Mouse (Mus musculus) midbrain, postnatal 0 days (tissue): Measurements from ENCODE around the gene Ssbp3. TPM values are rescaled to one million over a fixed set of nuclear protein-coding genes. Genes with fewer than 3 reads are reported as not detected.

Experiments
- ATAC-seq: fragments of 200-750 bp; cut with Nextera tagmentation; 2 replicates; pipeline ENCODE4 v1.8.0; 2017; ENCODE audit warnings: moderate number of reproducible peaks, mild to moderate bottlenecking, moderate TSS enrichment, moderate library complexity; ENCODE audit not compliant: low FRiP score
- DNase-seq: peaks from one replicate; pipeline ENCODE4 v3.0.0-alpha.2; 2015; ENCODE audit warnings: low spot score
- H3K27ac ChIP-seq: fragments of 300-500 bp; sonication (generic); 2 replicates; pipeline ENCODE4 v1.5.1; 2014; ENCODE audit warnings: low read depth, mild to moderate bottlenecking, low read length, mixed read lengths
- H3K27me3 ChIP-seq: fragments of 300-500 bp; sonication (generic); 2 replicates; pipeline ENCODE4 v1.6.1; 2014; ENCODE audit warnings: low read length, control low read depth, mixed read lengths; ENCODE audit not compliant: insufficient read depth
- H3K36me3 ChIP-seq: fragments of 300-500 bp; sonication (generic); 2 replicates; pipeline ENCODE4 v1.6.1; 2014; ENCODE audit warnings: low read length, control low read depth, mixed read lengths; ENCODE audit not compliant: insufficient read depth
- H3K4me1 ChIP-seq: fragments of 300-500 bp; sonication (generic); 2 replicates; pipeline ENCODE4 v1.6.1; 2014; ENCODE audit warnings: mild to moderate bottlenecking, control low read depth, antibody characterized with exemption, low read length, mixed read lengths; ENCODE audit not compliant: insufficient read depth
- H3K4me2 ChIP-seq: fragments of 300-500 bp; sonication (generic); 2 replicates; pipeline ENCODE4 v1.6.1; 2014; ENCODE audit warnings: low read depth, mild to moderate bottlenecking, low read length, mixed read lengths; ENCODE audit not compliant: poor library complexity, severe bottlenecking
- H3K4me3 ChIP-seq: fragments of 300-500 bp; sonication (generic); 2 replicates; pipeline ENCODE4 v1.5.1; 2014; ENCODE audit warnings: low read depth, mild to moderate bottlenecking, low read length, moderate library complexity
- H3K9ac ChIP-seq: fragments of 300-500 bp; sonication (generic); replicated peaks from 2 replicates; pipeline ENCODE4 v1.6.1; 2014; ENCODE audit warnings: mild to moderate bottlenecking, low read length, moderate library complexity, mixed read lengths; ENCODE audit not compliant: poor library complexity, severe bottlenecking
- H3K9me3 ChIP-seq: fragments of 300-500 bp; sonication (generic); 2 replicates; pipeline ENCODE4 v1.6.1; 2016; ENCODE audit warnings: low read length, control low read depth
- CTCF ChIP-seq: IDR thresholded peaks from 2 replicates; pipeline ENCODE4 v1.5.1; 2016; ENCODE audit warnings: antibody characterized with exemption, mild to moderate bottlenecking
- WGBS: fragments of 180-500 bp; shearing (Covaris S2); extraction: QIAGEN DNeasy Blood & Tissue Kit; methylation state at CpG from one replicate; pipeline ENCODE4 v1.1.7; 2014; 5-methylcytosine and 5-hydroxymethylcytosine counted together
- polyA plus RNA-seq: library from polyadenylated mRNA; unstranded; fragments of >200 nt; fragmentation: Nextera tagmentation; extraction: Ambion mirVana; gene quantifications from 2 replicates; pipeline ENCODE4 v1.2.1, GENCODE M21; 2015
- total RNA-seq: library from RNA; depleted of rRNA; stranded (reverse); fragments of >200 nt; gene quantifications from 2 replicates; pipeline ENCODE4 v1.2.3, GENCODE M21; 2014

Ssbp3 gene
- total and polyA plus RNA-seq, 2 experiments from 2014 or later = 126 to 172 TPM

DNA sequence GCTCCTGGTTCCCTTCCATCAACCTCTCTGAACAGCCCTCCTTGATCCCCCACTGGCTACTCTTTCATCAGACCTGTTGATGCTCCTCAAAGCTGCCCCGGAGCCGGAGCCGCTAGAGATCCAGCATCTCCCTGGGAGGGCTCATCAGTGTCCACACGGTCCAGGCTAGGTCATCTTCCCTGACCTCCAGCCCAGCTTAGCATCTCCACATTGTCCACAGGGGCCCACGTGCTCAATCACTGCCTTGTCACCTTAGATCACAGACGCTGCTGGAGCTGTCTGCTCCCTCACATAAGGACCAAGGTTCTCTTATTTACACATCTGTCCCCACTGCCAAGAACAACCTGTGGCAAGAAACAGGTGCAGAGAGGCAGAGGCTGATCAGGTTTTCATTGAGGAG, 9.8 kb upstream of the Ssbp3 start:
- peaks cover 10% of the 10 kb centered on the region for H3K4me1 ChIP-seq
- H3K4me2 ChIP-seq = no peak overlapping the region
- H3K9me3 ChIP-seq = no peaks in the 10 kb centered on the region
- WGBS = 23% methylated on average over 6 of the region's 6 CpGs
- H3K27me3 ChIP-seq = no peaks in the 10 kb centered on the region
- no peaks in the 10 kb centered on the region for H3K36me3 ChIP-seq
- H3K27ac ChIP-seq = no peak overlapping the region
- no peak for TF ChIP-seq CTCF
- ATAC-seq (no peak), DNase-seq (no peak)
- no peak overlapping the region for H3K9ac ChIP-seq
- no peak overlapping the region for H3K4me3 ChIP-seq

DNA sequence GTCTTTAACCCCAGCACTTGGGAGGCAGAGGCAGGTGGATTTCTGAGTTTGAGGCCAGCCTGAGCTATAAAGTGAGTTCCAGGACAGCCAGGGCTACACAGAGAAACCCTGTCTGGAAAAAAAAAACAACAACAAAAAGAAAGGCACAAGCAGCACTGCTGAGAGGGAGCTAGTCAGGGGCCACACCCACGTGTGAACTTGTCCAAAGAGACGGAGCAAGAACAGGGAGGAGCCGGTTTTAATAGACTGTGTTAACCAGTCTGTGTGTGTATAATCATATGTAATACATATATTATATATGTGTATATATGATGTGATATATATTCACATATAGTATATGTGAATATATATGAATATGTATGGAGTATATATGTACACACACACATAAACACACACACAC, 8.9 kb upstream of the Ssbp3 start:
- Histone ChIP-seq H3K27ac (no peak overlapping the region), H3K9ac (no peak overlapping the region), H3K4me3 (no peak overlapping the region), H3K4me2 (no peak overlapping the region), H3K9me3 (no peaks in the 10 kb centered on the region), H3K27me3 (no peaks in the 10 kb centered on the region), H3K36me3 (no peaks in the 10 kb centered on the region), H3K4me1 (peaks cover 10% of the 10 kb centered on the region)
- DNase-seq (no peak), ATAC-seq (no peak)
- no peak for TF ChIP-seq CTCF
- 88% methylated on average over 3 of the region's 3 CpGs for WGBS

DNA sequence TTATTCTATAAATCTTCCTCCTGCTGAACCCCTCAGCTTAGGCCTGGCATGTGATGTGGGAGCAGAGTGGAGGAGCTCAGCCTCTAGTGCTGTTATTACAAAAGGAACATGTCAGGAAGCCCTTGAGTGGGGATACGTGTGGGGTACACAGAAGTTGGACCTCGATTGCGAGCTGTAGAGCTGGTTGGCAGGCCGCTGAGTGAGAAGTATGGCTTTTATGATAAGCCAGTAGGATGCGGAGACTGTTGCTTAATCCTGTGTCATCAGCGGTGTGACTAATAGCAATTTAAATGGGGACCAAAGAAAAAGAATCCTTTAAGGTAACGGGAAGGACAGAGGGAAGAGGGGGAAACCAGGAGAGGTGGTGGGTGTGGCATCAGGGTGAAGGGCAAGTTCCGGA, 8.3 kb upstream of the Ssbp3 start:
- no peak overlapping the region for H3K4me2 ChIP-seq
- WGBS = 48% methylated on average over 8 of the region's 8 CpGs
- ATAC-seq (no peak), DNase-seq (no peak)
- H3K36me3 ChIP-seq = no peaks in the 10 kb centered on the region
- no peaks in the 10 kb centered on the region for H3K9me3 ChIP-seq
- H3K4me3 ChIP-seq = no peak overlapping the region
- no peak overlapping the region for H3K27ac ChIP-seq
- peaks cover 10% of the 10 kb centered on the region for H3K4me1 ChIP-seq
- TF ChIP-seq CTCF = no peak
- no peak overlapping the region for H3K9ac ChIP-seq
- no peaks in the 10 kb centered on the region for H3K27me3 ChIP-seq

DNA sequence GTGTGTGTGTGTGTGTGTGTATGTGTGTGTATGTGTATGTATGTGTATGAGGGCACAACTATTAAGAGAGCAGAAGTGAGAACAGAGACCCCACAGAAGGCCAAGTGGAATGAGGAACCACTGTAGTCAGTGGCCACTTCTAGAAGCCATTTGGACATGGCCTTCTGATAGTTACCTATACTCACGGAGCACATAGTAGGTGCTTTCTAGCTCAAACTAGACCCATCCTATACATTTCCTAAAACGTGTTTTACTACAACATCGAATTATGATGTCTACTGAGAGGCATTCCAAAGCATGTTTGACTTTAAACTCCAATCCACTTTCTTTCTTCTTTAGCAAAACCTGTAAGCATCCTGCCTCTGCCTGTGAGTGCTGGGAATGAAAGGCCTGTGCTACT, 4.6 kb upstream of the Ssbp3 start:
- H3K27ac ChIP-seq = no peak overlapping the region
- DNase-seq = no peak
- H3K4me2 ChIP-seq = no peak overlapping the region
- no peak for TF ChIP-seq CTCF
- no peaks in the 10 kb centered on the region for H3K27me3 ChIP-seq
- 92% methylated on average over 3 of the region's 3 CpGs for WGBS
- no peaks in the 10 kb centered on the region for H3K36me3 ChIP-seq
- H3K4me1 ChIP-seq = peaks cover 8% of the 10 kb centered on the region
- ATAC-seq = no peak
- H3K9me3 ChIP-seq = no peaks in the 10 kb centered on the region
- no peak overlapping the region for H3K9ac ChIP-seq
- H3K4me3 ChIP-seq = no peak overlapping the region

DNA sequence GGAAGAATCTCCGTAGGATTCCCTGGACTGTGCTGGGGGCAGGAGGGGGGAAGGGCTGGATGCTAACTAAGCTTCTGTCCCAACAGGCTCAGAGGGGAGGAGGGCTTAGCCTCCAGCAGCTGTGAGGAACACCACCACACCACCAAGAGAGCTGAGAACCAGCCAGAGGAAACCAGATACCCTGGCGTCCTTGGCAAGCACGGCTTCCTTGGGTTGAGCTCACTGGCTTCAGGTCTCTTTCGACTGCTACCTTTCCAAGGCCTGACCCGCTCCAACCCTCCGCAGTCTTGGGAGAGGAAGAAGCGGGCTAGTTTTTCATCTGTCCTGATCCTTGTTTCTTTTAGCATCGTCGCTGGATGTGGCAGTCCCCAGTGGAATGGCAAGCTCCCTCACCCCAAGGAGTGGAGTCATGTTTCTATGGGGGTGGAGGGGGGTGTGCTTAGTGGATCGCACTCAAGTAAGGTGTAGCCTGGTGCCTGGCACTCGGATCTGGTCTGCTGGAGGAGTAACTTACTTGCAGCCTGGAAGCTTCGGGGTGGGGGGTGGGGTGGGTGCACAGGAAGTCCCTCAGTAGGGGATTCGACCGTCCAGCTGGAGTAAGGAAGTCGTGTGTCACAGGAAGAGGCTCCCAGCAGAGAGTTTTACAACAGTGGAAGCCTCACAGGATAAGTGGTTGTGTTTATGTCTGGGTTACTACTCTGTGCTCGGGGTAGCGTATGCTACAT, 2.6 kb upstream of the Ssbp3 start:
- Histone ChIP-seq H3K4me1 (peaks cover 8% of the 10 kb centered on the region), H3K9me3 (no peaks in the 10 kb centered on the region), H3K4me2 (no peak overlapping the region), H3K27me3 (no peaks in the 10 kb centered on the region), H3K27ac (no peak overlapping the region), H3K9ac (no peak overlapping the region), H3K36me3 (no peaks in the 10 kb centered on the region), H3K4me3 (no peak overlapping the region)
- TF ChIP-seq CTCF = no peak
- no peak for DNase-seq
- ATAC-seq = no peak
- 20% methylated on average over 17 of the region's 17 CpGs for WGBS

DNA sequence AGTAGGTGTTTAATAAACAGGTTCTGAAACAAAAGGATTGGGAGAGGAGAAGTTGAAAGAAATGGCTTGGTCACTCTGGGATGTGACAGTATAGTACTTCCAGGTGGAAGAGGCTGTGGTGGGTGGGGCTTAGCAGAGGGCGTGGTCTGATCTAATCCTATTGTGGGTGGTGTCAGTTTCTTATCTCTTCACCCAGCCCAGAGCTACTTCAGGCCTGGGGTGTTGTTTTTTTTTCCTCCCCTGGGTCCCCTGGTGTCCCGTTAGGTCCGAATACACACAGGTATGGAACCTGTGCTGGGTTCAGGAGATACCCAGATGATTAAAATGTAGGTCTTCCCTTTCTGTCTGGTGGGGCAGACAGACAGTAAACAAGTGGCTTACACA, 2.1 kb upstream of the Ssbp3 start:
- no peak for TF ChIP-seq CTCF
- H3K4me1 ChIP-seq = peaks cover 12% of the 10 kb centered on the region
- no peaks in the 10 kb centered on the region for H3K27me3 ChIP-seq
- no peak for DNase-seq
- 32% methylated on average over 3 of the region's 3 CpGs for WGBS
- no peaks in the 10 kb centered on the region for H3K9me3 ChIP-seq
- peak overlapping the region; percentile 67; the same call in 1 of the 2 replicates for H3K27ac ChIP-seq
- no peak overlapping the region for H3K9ac ChIP-seq
- no peak overlapping the region for H3K4me3 ChIP-seq
- H3K4me2 ChIP-seq = no peak overlapping the region
- H3K36me3 ChIP-seq = no peaks in the 10 kb centered on the region
- ATAC-seq = no peak
